In genomic region chr10:121047440-121047839, GRCm38 (mm10) we compare ENCODE assay signal across 20 mouse cellular contexts. TPM values are rescaled to one million over a fixed set of nuclear protein-coding genes. Genes with fewer than 3 reads are reported as not detected.
DNase-seq lines count a peak whose midpoint lies in the region; ATAC-seq and TF ChIP-seq lines count a peak whose summit lies in the region.
"Had no signal": no experiment of that assay in that cellular context is flagged by ENCODE, and none has a peak within 500 bp of the region (broad histone marks: within the 10 kb centered on the region; RNA-seq: fewer than 3 reads in every experiment).

No protein-coding gene starts in this region.

- no peaks in the 10 kb centered on the region for H3K27me3 ChIP-seq in neural tube, embryonic 11.5 days (ENCODE audit: control insufficient read depth, insufficient read depth, low read length)
- H3K27me3 ChIP-seq in testis, adult 2 months (ENCODE audit: control insufficient read depth, insufficient read depth, low read length), result no peaks in the 10 kb centered on the region
- H3K27me3 ChIP-seq: CH12.LX; embryonic facial prominence, embryonic 13.5 days had no signal

- H3K4me2 ChIP-seq in neural tube, embryonic 11.5 days (ENCODE audit: low read depth), result no peak overlapping the region
- H3K4me2 ChIP-seq: embryonic facial prominence, embryonic 13.5 days; forebrain, embryonic 13.5 days; hindbrain, embryonic 13.5 days had no signal

- DNase-seq in layer of hippocampus, adult 2 months (ENCODE audit: low spot score in 2 of 2), result no peak
- DNase-seq in layer of hippocampus, postnatal 10 days (ENCODE audit: low spot score in 2 of 2), result no peak
- peak; percentile 16 for DNase-seq in neural tube, embryonic 11.5 days (ENCODE audit: low spot score)
- no peak for DNase-seq in neural tube, embryonic 10.5 days (ENCODE audit: extremely low spot score, low spot score)
- no peak for DNase-seq in kidney, postnatal 10 days
- no peak for DNase-seq in right cerebral cortex, postnatal 14 days
- DNase-seq: adrenal gland, postnatal 10 days; cerebellum, adult 11-12 months; cerebellum, adult 9-10 months; cerebellum, postnatal 36 days; forebrain, postnatal 0 days; gastrocnemius, postnatal 14 days; heart, postnatal 10 days had no signal

- no peak overlapping the region for H3K4me3 ChIP-seq in layer of hippocampus, adult 2 months
- no peak overlapping the region for H3K4me3 ChIP-seq in neural tube, embryonic 11.5 days (ENCODE audit: low read depth, low read length)
- H3K4me3 ChIP-seq in testis, adult 2 months (ENCODE audit: control insufficient read depth, low read depth, low read length), result no peak overlapping the region
- H3K4me3 ChIP-seq: embryonic facial prominence, embryonic 13.5 days; forebrain, embryonic 13.5 days; heart, embryonic 10.5 days; hindbrain, embryonic 13.5 days had no signal

- H3K27ac ChIP-seq in layer of hippocampus, adult 2 months, result no peak overlapping the region
- no peak overlapping the region for H3K27ac ChIP-seq in neural tube, embryonic 11.5 days (ENCODE audit: low read depth, low read length)
- H3K27ac ChIP-seq in testis, adult 2 months (ENCODE audit: control insufficient read depth, insufficient read depth, low read depth, low read length), result no peak overlapping the region
- H3K27ac ChIP-seq: embryonic facial prominence, embryonic 13.5 days; forebrain, embryonic 13.5 days; heart, embryonic 10.5 days; hindbrain, embryonic 13.5 days had no signal

- H3K4me1 ChIP-seq in neural tube, embryonic 11.5 days (ENCODE audit: control insufficient read depth, insufficient read depth, low read length), result no peaks in the 10 kb centered on the region
- peaks cover 3% of the 10 kb centered on the region; the same call in 1 of the 2 replicates for H3K4me1 ChIP-seq in testis, adult 2 months (ENCODE audit: control insufficient read depth, insufficient read depth, low read length)
- H3K4me1 ChIP-seq: forebrain, embryonic 13.5 days; heart, embryonic 10.5 days; hindbrain, embryonic 13.5 days had no signal

- ATAC-seq in neural tube, embryonic 11.5 days (ENCODE audit: insufficient read depth, low FRiP score, low TSS enrichment), result no peak
- ATAC-seq: forebrain, embryonic 13.5 days; forebrain, postnatal 0 days had no signal

- H3K36me3 ChIP-seq in neural tube, embryonic 11.5 days (ENCODE audit: control insufficient read depth, insufficient read depth, low read length), result no peaks in the 10 kb centered on the region
- no peaks in the 10 kb centered on the region for H3K36me3 ChIP-seq in testis, adult 2 months (ENCODE audit: control insufficient read depth, insufficient read depth, low read length)
- H3K36me3 ChIP-seq: embryonic facial prominence, embryonic 13.5 days; heart, embryonic 10.5 days; hindbrain, embryonic 13.5 days had no signal

- TF ChIP-seq CTCF in layer of hippocampus, adult 2 months (conservative IDR thresholded peaks at IDR 0.05), result peak; percentile 41
- TF ChIP-seq CTCF in testis, adult 2 months (IDR thresholded peaks at IDR 0.05; ENCODE audit: control insufficient read depth, insufficient read depth, insufficient replicate concordance, low read depth, low read length), result peak; percentile 44; the same call in 1 of the 2 replicates

- TF ChIP-seq POLR2A in testis, adult 2 months (IDR thresholded peaks at IDR 0.05; ENCODE audit: control insufficient read depth, low read depth, low read length), result no peak

- 80% methylated on average over 10 of the region's 10 CpGs for WGBS in neural tube, embryonic 11.5 days

- no peaks in the 10 kb centered on the region for H3K9me3 ChIP-seq in neural tube, embryonic 11.5 days (ENCODE audit: control insufficient read depth, low read length)
- H3K9me3 ChIP-seq: embryonic facial prominence, embryonic 13.5 days; forebrain, embryonic 13.5 days; heart, embryonic 10.5 days; hindbrain, embryonic 13.5 days had no signal

- no peak overlapping the region for H3K9ac ChIP-seq in neural tube, embryonic 11.5 days (ENCODE audit: low read length)
- H3K9ac ChIP-seq: embryonic facial prominence, embryonic 13.5 days; forebrain, embryonic 13.5 days; forebrain, postnatal 0 days; hindbrain, embryonic 13.5 days had no signal

RNA-seq across cellular contexts. Expression of gene Wif1, which starts 13.7 kb away (rescaled TPM):
- total RNA-seq in layer of hippocampus, adult 2 months (2021), result 1 to 10 TPM in 1 of 2 experiments, under 1 TPM in 1; 0.82 to 1.0 TPM
- total RNA-seq in layer of hippocampus, postnatal 10 days (2021), result 1 to 10 TPM; 2.2 to 2.7 TPM
- 8.5 and 9.7 TPM in 2 replicates for polyA plus RNA-seq in neural tube, embryonic 11.5 days (2014; fragmentation: Nextera tagmentation; extraction: Ambion mirVana)
- polyA plus RNA-seq in testis, adult 2 months (2012; rRNA removed), result 0.23 and 0.64 TPM in 2 replicates
- total RNA-seq: CH12.LX; hematopoietic stem cell, adult 5-6 weeks had no signal
